ENCODE assay signal across 28 mouse cellular contexts in the genomic region with DNA sequence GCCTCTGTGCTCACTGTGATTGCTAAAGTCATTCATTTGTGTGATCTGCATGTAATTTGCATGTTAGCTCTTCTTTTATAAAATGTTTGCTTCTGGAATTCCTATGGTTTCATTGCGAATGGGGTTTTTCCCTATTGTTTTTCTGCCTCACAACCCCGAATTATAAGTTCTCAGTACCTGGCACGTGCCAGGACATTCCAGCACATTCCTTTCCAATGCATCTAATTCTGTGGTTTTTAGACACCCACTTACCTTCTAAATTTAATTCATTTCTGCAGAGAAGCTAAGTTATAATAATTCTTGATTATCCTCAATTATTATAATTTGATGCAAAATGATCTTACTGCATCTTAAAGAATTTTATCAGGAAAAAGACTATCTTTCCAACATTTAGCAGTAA.
"Had no signal": no experiment of that assay in that cellular context is flagged by ENCODE, and none has a peak within 500 bp of the region (broad histone marks: within the 10 kb centered on the region; RNA-seq: fewer than 3 reads in every experiment).

No protein-coding gene starts in this region.

- H3K4me2 ChIP-seq: heart, embryonic 12.5 days; hindbrain, embryonic 12.5 days; hindbrain, embryonic 14.5 days; intestine, embryonic 15.5 days; limb, embryonic 12.5 days; liver, embryonic 11.5 days; liver, embryonic 13.5 days; liver, embryonic 15.5 days had no signal

- ATAC-seq: hindbrain, embryonic 16.5 days; inflammation-experienced regulatory T-cells, adult 6 months; intestine, embryonic 15.5 days; intestine, postnatal 0 days; liver, postnatal 0 days had no signal

- H3K27me3 ChIP-seq: heart, embryonic 12.5 days; hindbrain, embryonic 12.5 days; intestine, embryonic 15.5 days; limb, embryonic 12.5 days; liver, embryonic 13.5 days; liver, embryonic 15.5 days had no signal

- DNase-seq: gastrocnemius, adult 2 months; gastrocnemius, postnatal 10 days; gastrocnemius, postnatal 25 days; heart, adult 18-20 months; heart, postnatal 10 days; heart, postnatal 4 days; kidney, adult 18-20 months; kidney, adult 8-10 months; kidney, postnatal 10 days; kidney, postnatal 25 days; kidney, postnatal 4 days; layer of hippocampus, adult 9-11 months; liver; liver, embryonic 13.5 days; liver, postnatal 0 days had no signal

- H3K4me1 ChIP-seq: heart, embryonic 10.5 days; heart, embryonic 12.5 days; intestine, embryonic 15.5 days; limb, embryonic 10.5 days; limb, embryonic 12.5 days; liver, embryonic 13.5 days; liver, embryonic 15.5 days had no signal

- H3K36me3 ChIP-seq: heart, embryonic 10.5 days; heart, embryonic 12.5 days; hindbrain, embryonic 10.5 days; hindbrain, embryonic 12.5 days; intestine, embryonic 15.5 days; limb, embryonic 10.5 days; limb, embryonic 12.5 days; liver, embryonic 13.5 days; liver, embryonic 15.5 days had no signal

- H3K9me3 ChIP-seq: heart, embryonic 10.5 days; heart, embryonic 12.5 days; hindbrain, embryonic 10.5 days; hindbrain, embryonic 12.5 days; intestine, embryonic 15.5 days; limb, embryonic 10.5 days; limb, embryonic 12.5 days; liver, embryonic 13.5 days; liver, embryonic 15.5 days had no signal

- H3K9ac ChIP-seq: heart, embryonic 12.5 days; hindbrain, embryonic 12.5 days; hindbrain, embryonic 14.5 days; intestine, embryonic 15.5 days; limb, embryonic 12.5 days; liver, embryonic 13.5 days; liver, embryonic 15.5 days; liver, postnatal 0 days had no signal

- H3K27ac ChIP-seq: gastrocnemius, adult 2 months; heart, embryonic 10.5 days; hindbrain, embryonic 10.5 days; hindbrain, embryonic 12.5 days; hindbrain, embryonic 14.5 days; intestine, embryonic 15.5 days; limb, embryonic 10.5 days; limb, embryonic 12.5 days; liver, embryonic 13.5 days; liver, embryonic 15.5 days had no signal

- H3K4me3 ChIP-seq: gastrocnemius, adult 2 months; heart, embryonic 10.5 days; heart, embryonic 12.5 days; hindbrain, embryonic 10.5 days; hindbrain, embryonic 12.5 days; intestine, embryonic 15.5 days; limb, embryonic 10.5 days; limb, embryonic 12.5 days; liver, embryonic 13.5 days; liver, embryonic 15.5 days had no signal
